Mouse (Mus musculus) lung, postnatal 0 days (tissue): ENCODE results near the gene Gtf2ird1. TPM values are rescaled to one million over a fixed set of nuclear protein-coding genes. Genes with fewer than 3 reads are reported as not detected.

Experiments used
- ATAC-seq: fragments of 200-750 bp; cut with Nextera tagmentation; 2 replicates; pipeline ENCODE4 v1.8.0; 2017; ENCODE audit warnings: moderate library complexity
- DNase-seq: peaks from one replicate; pipeline ENCODE4 v3.0.0-alpha.2; 2016; ENCODE audit warnings: low spot score
- H3K27ac ChIP-seq: fragments of 300-500 bp; sonication (generic); 2 replicates; pipeline ENCODE4 v1.5.1; 2014; ENCODE audit warnings: antibody characterized with exemption, mild to moderate bottlenecking, low read length, mixed read lengths
- H3K27me3 ChIP-seq: fragments of 300-500 bp; sonication (generic); replicated peaks from 2 replicates; pipeline ENCODE4 v1.6.1; 2014; ENCODE audit warnings: low read length, mixed read lengths; ENCODE audit not compliant: insufficient read depth
- H3K36me3 ChIP-seq: fragments of 300-500 bp; sonication (generic); 2 replicates; pipeline ENCODE4 v1.6.1; 2014; ENCODE audit warnings: low read length, mixed read lengths; ENCODE audit not compliant: insufficient read depth
- H3K4me1 ChIP-seq: fragments of 300-500 bp; sonication (generic); 2 replicates; pipeline ENCODE4 v1.6.1; 2014; ENCODE audit warnings: antibody characterized with exemption, low read depth, low read length, mixed read lengths; ENCODE audit not compliant: insufficient read depth
- H3K4me2 ChIP-seq: fragments of 300-500 bp; sonication (generic); replicated peaks from 2 replicates; pipeline ENCODE4 v1.6.1; 2014; ENCODE audit warnings: low read depth, mild to moderate bottlenecking, low read length, moderate library complexity, mixed read lengths
- H3K4me3 ChIP-seq: fragments of 300-500 bp; sonication (generic); 2 replicates; pipeline ENCODE4 v1.5.1; 2014; ENCODE audit warnings: low read depth, low read length
- H3K9ac ChIP-seq: fragments of 300-500 bp; sonication (generic); replicated peaks from 2 replicates; pipeline ENCODE4 v1.6.1; 2014; ENCODE audit warnings: low read depth, mild to moderate bottlenecking
- H3K9me3 ChIP-seq: fragments of 300-500 bp; sonication (generic); 2 replicates; pipeline ENCODE4 v1.6.1; 2016; ENCODE audit warnings: low read length, mixed read lengths
- CTCF ChIP-seq: IDR thresholded peaks from 2 replicates; pipeline ENCODE4 v1.5.1; 2016; ENCODE audit warnings: antibody characterized with exemption, mild to moderate bottlenecking
- EP300 ChIP-seq: IDR thresholded peaks from 2 replicates; pipeline ENCODE4 v1.6.1; 2016; ENCODE audit warnings: antibody characterized with exemption, mild to moderate bottlenecking, control low read depth
- WGBS: fragments of 180-500 bp; shearing (Covaris S2); extraction: QIAGEN DNeasy Blood & Tissue Kit; methylation state at CpG from one replicate; pipeline ENCODE4 v1.1.7; 2014; 5-methylcytosine and 5-hydroxymethylcytosine counted together
- polyA plus RNA-seq: library from polyadenylated mRNA; unstranded; fragments of >200 nt; fragmentation: Nextera tagmentation; extraction: Ambion mirVana; gene quantifications from 2 replicates; pipeline ENCODE4 v1.2.1, GENCODE M21; 2015

Gene Gtf2ird1
- polyA plus RNA-seq, 1 experiment from 2014 or later: 36.1 TPM

- ATAC-seq: no peak
- Histone ChIP-seq H3K36me3 (no peaks in the 10 kb centered on the region), H3K9me3 (no peaks in the 10 kb centered on the region), H3K4me1 (no peaks in the 10 kb centered on the region), H3K4me3 (no peak overlapping the region), H3K27me3 (no peaks in the 10 kb centered on the region), H3K9ac (no peak overlapping the region), H3K4me2 (no peak overlapping the region), H3K27ac (no peak overlapping the region)
- TF ChIP-seq EP300 (no peak), CTCF (no peak)
- peak; percentile 43 for DNase-seq
- WGBS: 87% methylated on average over 2 of the region's 2 CpGs
Observed at GRCm38 (mm10) chr5:134330082-134330481, 126.4 kb downstream of the Gtf2ird1 start.

DNA sequence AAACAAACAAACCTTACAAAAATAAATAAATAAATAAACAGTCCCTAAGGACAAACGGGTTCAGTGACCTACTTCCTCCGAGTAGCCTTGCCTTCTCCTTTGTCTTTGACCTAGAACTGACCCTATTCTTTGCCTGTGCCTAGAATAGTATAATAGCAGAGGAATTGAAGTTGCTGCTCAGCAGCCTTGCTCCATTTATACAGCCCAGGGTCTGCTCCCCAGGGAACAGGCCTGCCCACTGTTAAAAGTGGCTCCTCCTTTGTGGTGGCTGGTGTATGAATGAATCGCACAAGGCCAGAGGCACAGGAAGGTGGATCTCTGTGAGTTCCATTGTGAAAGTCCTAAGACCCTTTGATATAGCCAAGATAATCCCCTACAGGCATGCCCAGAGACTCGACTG lies 127.2 kb downstream of the Gtf2ird1 start:
- H3K27me3 ChIP-seq: no peaks in the 10 kb centered on the region

GRCm38 (mm10) chr5:134328482-134329001 lies 128.0 kb downstream of the Gtf2ird1 start:
- DNase-seq (no peak), ATAC-seq (no peak)
- TF ChIP-seq CTCF (no peak), EP300 (no peak)
- Histone ChIP-seq H3K27ac (no peak overlapping the region), H3K9me3 (no peaks in the 10 kb centered on the region), H3K36me3 (no peaks in the 10 kb centered on the region), H3K4me1 (no peaks in the 10 kb centered on the region), H3K9ac (no peak overlapping the region), H3K27me3 (no peaks in the 10 kb centered on the region), H3K4me3 (no peak overlapping the region), H3K4me2 (no peak overlapping the region)
- 66% methylated on average over 6 of the region's 6 CpGs for WGBS

More for the DNA sequence above, 127.2 kb downstream of the Gtf2ird1 start:
- Histone ChIP-seq H3K9me3 (no peaks in the 10 kb centered on the region), H3K9ac (no peak overlapping the region), H3K36me3 (no peaks in the 10 kb centered on the region), H3K4me3 (no peak overlapping the region), H3K4me2 (no peak overlapping the region), H3K4me1 (no peaks in the 10 kb centered on the region), H3K27ac (no peak overlapping the region)
- TF ChIP-seq EP300: no peak
- ATAC-seq (no peak), DNase-seq (no peak)
- 60% methylated on average over 4 of the region's 4 CpGs for WGBS

DNA sequence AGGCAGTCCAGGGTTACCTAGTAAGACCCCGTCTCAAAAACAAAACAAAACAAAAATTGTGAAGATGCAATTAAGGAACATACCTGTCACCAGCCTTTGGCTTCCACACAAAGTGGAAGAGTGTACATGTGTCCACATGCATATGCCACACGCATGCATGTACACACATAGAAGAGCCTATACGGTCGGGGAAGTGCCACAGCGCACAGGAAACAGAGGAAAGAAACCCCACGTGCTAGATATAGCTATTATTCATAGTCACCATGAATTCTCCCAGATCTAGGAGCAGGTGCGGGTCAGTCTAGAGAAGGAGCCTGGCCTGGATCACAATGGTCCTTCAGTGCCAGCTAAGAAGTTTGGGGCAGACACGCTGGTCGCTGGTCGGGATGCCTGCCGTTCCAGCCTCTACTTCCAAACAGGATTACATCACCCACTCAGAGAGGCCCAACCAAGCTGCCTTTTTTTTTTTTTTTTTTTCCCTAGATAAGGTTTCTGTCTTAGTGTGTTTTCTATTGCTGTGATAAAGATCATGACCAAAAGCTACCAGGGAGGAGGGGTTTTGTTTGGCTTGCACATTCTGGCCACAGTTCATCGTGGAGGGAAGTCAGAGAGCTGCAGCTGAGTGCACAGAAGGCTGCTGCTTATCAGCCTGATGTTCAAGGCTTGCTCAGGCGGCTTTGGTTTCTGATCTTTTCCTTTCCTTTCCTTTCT lies 130.5 kb downstream of the Gtf2ird1 start:
- no peak overlapping the region for H3K4me3 ChIP-seq
- no peaks in the 10 kb centered on the region for H3K27me3 ChIP-seq
- ATAC-seq: peak; percentile 74
- no peaks in the 10 kb centered on the region for H3K4me1 ChIP-seq
- peak; percentile 66 for DNase-seq
- no peaks in the 10 kb centered on the region for H3K9me3 ChIP-seq
- no peak overlapping the region for H3K9ac ChIP-seq
- 0 out of 2 replicates have a peak, but pooled peaks have one; percentile 36 for TF ChIP-seq EP300
- no peak for TF ChIP-seq CTCF
- no peak overlapping the region for H3K4me2 ChIP-seq
- WGBS: 34% methylated on average over 13 of the region's 13 CpGs
- no peaks in the 10 kb centered on the region for H3K36me3 ChIP-seq
- H3K27ac ChIP-seq: no peak overlapping the region; the same call in 1 of the 2 replicates

- DNase-seq (peak; percentile 76), ATAC-seq (peak; percentile 70)
- H3K4me1 ChIP-seq: no peaks in the 10 kb centered on the region
- peak overlapping the region; percentile 38 for H3K27ac ChIP-seq
- H3K9me3 ChIP-seq: no peaks in the 10 kb centered on the region
- H3K36me3 ChIP-seq: no peaks in the 10 kb centered on the region
- no peak overlapping the region for H3K4me2 ChIP-seq
- WGBS: 30% methylated on average over 2 of the region's 2 CpGs
- H3K4me3 ChIP-seq: no peak overlapping the region
- no peak overlapping the region for H3K9ac ChIP-seq
- TF ChIP-seq EP300 (no peak), CTCF (no peak)
- no peaks in the 10 kb centered on the region for H3K27me3 ChIP-seq
Observed at GRCm38 (mm10) chr5:134323869-134324268, 132.6 kb downstream of the Gtf2ird1 start.

DNA sequence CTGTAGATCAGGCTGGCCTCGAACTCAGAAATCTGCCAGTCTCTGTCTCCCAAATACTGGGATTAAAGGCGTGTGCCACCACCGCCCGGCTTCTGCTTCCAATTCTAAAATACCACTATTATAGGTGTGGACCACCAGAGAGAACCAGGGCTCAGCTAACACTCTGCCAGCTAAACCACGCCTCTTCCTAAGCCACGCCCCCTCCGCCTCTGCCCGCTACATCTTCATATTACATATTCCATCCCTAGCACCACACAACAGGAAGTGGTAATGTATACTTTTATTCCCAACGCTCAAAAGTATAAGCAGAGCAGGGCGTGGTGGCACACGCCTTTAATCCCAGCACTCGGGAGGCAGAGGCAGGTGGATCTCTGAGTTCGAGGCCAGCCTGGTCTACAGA lies 133.2 kb downstream of the Gtf2ird1 start:
- Histone ChIP-seq H3K27me3 (no peaks in the 10 kb centered on the region), H3K27ac (no peak overlapping the region), H3K9ac (no peak overlapping the region), H3K4me3 (no peak overlapping the region), H3K9me3 (no peaks in the 10 kb centered on the region), H3K4me2 (no peak overlapping the region), H3K36me3 (no peaks in the 10 kb centered on the region), H3K4me1 (no peaks in the 10 kb centered on the region)
- DNase-seq: no peak
- 77% methylated on average over 13 of the region's 13 CpGs for WGBS
- no peak for ATAC-seq
- TF ChIP-seq CTCF (no peak), EP300 (no peak)
